Mouse (Mus musculus): ENCODE measurements at regions not wholly inside any gene's neighbourhood (a gene's known extent, or its start where the extent isn't known, plus 50 kb on each side); places are given as distances from the start of the nearest gene placed in this dataset.

GRCm38 (mm10) chr8:87087451-87088095 lies 202.5 kb upstream of the N4bp1 start:
- TF ChIP-seq JUND (IDR thresholded peaks at IDR 0.05; ENCODE audit: low read depth, low read length) (no peak), MAFK (IDR thresholded peaks at IDR 0.05; ENCODE audit: borderline replicate concordance, low read depth, low read length) (no peak), POLR2A (IDR thresholded peaks at IDR 0.05; ENCODE audit: control insufficient read depth in 1 of 2, insufficient read depth in 1 of 2, low read depth in 1 of 2, low read length in 2 of 2, poor library complexity in 1 of 2) (no peak), MYC (IDR thresholded peaks at IDR 0.05; ENCODE audit: low read depth, low read length) (no peak), EP300 (IDR thresholded peaks at IDR 0.05; ENCODE audit: low read depth in 1 of 2, low read length in 2 of 2) (no peak), CTCF (IDR thresholded peaks at IDR 0.05 in 2 of 3, conservative IDR thresholded peaks at IDR 0.05 in 1 of 3; ENCODE audit: control insufficient read depth in 1 of 3, insufficient read depth in 1 of 3, low read depth in 2 of 3, low read length in 3 of 3, poor library complexity in 1 of 3, severe bottlenecking in 1 of 3) (no peak), ZKSCAN1 (IDR thresholded peaks at IDR 0.05; ENCODE audit: low read depth, low read length) (no peak), MXI1 (IDR thresholded peaks at IDR 0.05; ENCODE audit: low read depth, low read length) (no peak), ZC3H11A (IDR thresholded peaks at IDR 0.05; ENCODE audit: low read depth, low read length) (no peak), NRF1 (IDR thresholded peaks at IDR 0.05; ENCODE audit: insufficient read depth, low read depth, low read length, poor library complexity, severe bottlenecking) (no peak), GATA1 (IDR thresholded peaks at IDR 0.05; ENCODE audit: low read depth, low read length) (no peak), USF1 (IDR thresholded peaks at IDR 0.05; ENCODE audit: low read depth, low read length) (no peak), TAL1 (IDR thresholded peaks at IDR 0.05; ENCODE audit: low read length) (no peak)
